Mouse (Mus musculus) adrenal gland, postnatal 36 days (tissue): ENCODE measurements at regions not wholly inside any gene's neighbourhood (a gene's known extent, or its start where the extent isn't known, plus 50 kb on each side); places are given as distances from the start of the nearest gene placed in this dataset.
A peak's percentile ranks its signal among the peaks of the same experiment; 100 is the strongest.

ENCODE experiments used
- DNase-seq, 2 experiments: peaks; one replicate each; pipeline ENCODE4 v3.0.0; 2021; ENCODE audit warnings: mixed read lengths in 1 of 2

GRCm38 (mm10) chr5:45270679-45271078, 179.4 kb downstream of the Qdpr start:
- DNase-seq: no peak

GRCm38 (mm10) chr5:45269391-45269790, 180.6 kb downstream of the Qdpr start:
- DNase-seq: no peak

GRCm38 (mm10) chr5:45266914-45267313, 183.1 kb downstream of the Qdpr start:
- DNase-seq: no peak

- no peak for DNase-seq
These were observed 191.6 kb downstream of the Qdpr start for GRCm38 (mm10) chr5:45258486-45258885.

GRCm38 (mm10) chr5:45256256-45256999, 193.6 kb downstream of the Qdpr start:
- no peak for DNase-seq

- DNase-seq: no peak
These were observed 218.2 kb downstream of the Qdpr start for GRCm38 (mm10) chr5:45231856-45232255.

GRCm38 (mm10) chr5:45230097-45230496, 219.9 kb downstream of the Qdpr start:
- DNase-seq: no peak

- no peak for DNase-seq
These were observed 220.6 kb downstream of the Qdpr start for GRCm38 (mm10) chr5:45229477-45229876.

- no peak for DNase-seq
These were observed 221.7 kb downstream of the Qdpr start for GRCm38 (mm10) chr5:45228226-45228927.

- peak; percentile 3 to 11 for DNase-seq
These were observed 229.6 kb downstream of the Qdpr start for GRCm38 (mm10) chr5:45220272-45220916.

GRCm38 (mm10) chr5:45219558-45219957, 230.5 kb downstream of the Qdpr start:
- no peak for DNase-seq

- DNase-seq: no peak
These were observed 230.9 kb downstream of the Qdpr start for GRCm38 (mm10) chr5:45219101-45219500.

- DNase-seq: no peak
These were observed 235.6 kb downstream of the Qdpr start for GRCm38 (mm10) chr5:45214475-45214874.

GRCm38 (mm10) chr5:45198408-45198807, 251.6 kb downstream of the Qdpr start:
- DNase-seq: no peak

- DNase-seq: no peak
These were observed 253.9 kb downstream of the Qdpr start for GRCm38 (mm10) chr5:45196159-45196558.

- DNase-seq: no peak
These were observed 257.7 kb downstream of the Qdpr start for GRCm38 (mm10) chr5:45192287-45192686.

GRCm38 (mm10) chr5:45173035-45173755, 276.8 kb downstream of the Qdpr start:
- peak; percentile 14 to 20 for DNase-seq

GRCm38 (mm10) chr5:45159194-45159593, 290.8 kb downstream of the Qdpr start:
- no peak for DNase-seq

- peak; percentile 5 to 8 for DNase-seq
These were observed 295.1 kb downstream of the Qdpr start for GRCm38 (mm10) chr5:45154936-45155335.

GRCm38 (mm10) chr5:45144186-45144585, 305.9 kb downstream of the Qdpr start:
- DNase-seq: no peak

GRCm38 (mm10) chr5:45137198-45137973, 312.6 kb downstream of the Qdpr start:
- DNase-seq: no peak

GRCm38 (mm10) chr5:45136696-45137095, 313.3 kb downstream of the Qdpr start:
- no peak for DNase-seq
